Mouse (Mus musculus): ENCODE measurements around the gene Erg.

The Erg gene

DNA sequence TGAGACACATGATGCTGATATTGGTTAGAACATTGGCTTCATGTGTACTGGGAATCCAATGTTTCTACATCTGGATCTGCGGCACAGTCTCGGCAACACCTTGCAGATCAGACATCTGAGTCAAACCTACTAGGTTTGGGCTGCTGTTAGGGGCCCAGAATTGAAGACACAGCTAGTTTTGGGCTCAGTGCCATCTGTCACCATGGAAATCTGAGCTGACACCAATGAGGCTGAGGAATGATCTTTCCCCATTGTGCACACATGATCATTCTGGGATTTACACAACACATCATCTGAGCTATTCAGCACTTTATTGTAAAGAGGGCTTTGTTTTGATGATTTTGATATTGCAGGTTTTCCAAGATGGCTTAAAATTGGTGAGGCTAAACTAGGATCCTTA, 199.4 kb downstream of the Erg start:
- DNase-seq (ENCODE audit: low spot score) = no peak

- no peak for DNase-seq (ENCODE audit: low spot score)
Observed at GRCm38 (mm10) chr16:95385299-95385973, 201.0 kb downstream of the Erg start.

- no peak for DNase-seq (ENCODE audit: low spot score)
Observed at GRCm38 (mm10) chr16:95384590-95385148, 201.7 kb downstream of the Erg start.

DNA sequence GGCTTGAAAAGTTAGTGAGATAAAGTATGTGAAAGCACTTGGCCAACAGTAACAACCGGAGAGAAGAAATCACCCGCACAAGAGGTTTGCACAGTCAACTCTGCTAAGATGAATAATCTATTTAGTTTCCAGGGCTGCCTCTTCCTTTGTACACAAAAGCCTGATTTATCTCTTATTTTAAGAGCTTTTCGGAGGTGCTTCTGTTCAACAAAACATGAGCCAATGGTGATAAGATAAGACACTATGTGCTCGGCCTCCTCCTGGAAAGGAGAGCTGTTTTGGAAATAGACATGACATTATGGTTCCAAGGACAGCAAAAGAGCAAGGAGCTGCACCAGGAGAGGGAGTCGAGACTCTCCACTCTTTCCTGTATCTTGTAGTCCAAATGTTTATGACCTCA, 204.1 kb downstream of the Erg start:
- DNase-seq (ENCODE audit: low spot score) = no peak

GRCm38 (mm10) chr16:95376834-95377233, 209.6 kb downstream of the Erg start:
- DNase-seq (ENCODE audit: low spot score) = no peak

GRCm38 (mm10) chr16:95376364-95376763, 210.0 kb downstream of the Erg start:
- no peak for DNase-seq (ENCODE audit: low spot score)

- DNase-seq (ENCODE audit: low spot score) = no peak
Observed at GRCm38 (mm10) chr16:95374646-95375045, 211.7 kb downstream of the Erg start.

- DNase-seq (ENCODE audit: low spot score) = no peak
Observed at GRCm38 (mm10) chr16:95372960-95373359, 213.4 kb downstream of the Erg start.

DNA sequence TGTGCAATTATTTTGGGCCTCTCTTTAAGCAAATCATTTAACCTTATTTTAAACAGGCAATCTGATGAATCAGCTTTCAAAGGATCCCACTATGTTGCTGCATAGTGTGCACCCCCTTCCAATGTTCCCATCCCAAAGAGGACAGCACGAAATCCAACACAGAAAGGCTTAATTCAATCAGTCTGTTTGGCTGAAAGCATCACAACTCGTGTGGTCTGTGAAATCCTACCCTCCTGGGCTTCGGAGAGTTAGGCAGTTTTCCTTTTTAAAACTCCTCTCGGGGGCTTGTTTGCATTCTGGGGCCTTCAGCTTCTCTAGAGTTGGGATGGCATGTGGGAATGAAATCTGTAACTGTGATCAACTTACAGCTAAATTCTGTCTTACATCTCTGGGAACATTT, 214.7 kb downstream of the Erg start:
- no peak for DNase-seq (ENCODE audit: low spot score)

GRCm38 (mm10) chr16:95366989-95367765, 219.2 kb downstream of the Erg start:
- DNase-seq (ENCODE audit: low spot score) = no peak

DNA sequence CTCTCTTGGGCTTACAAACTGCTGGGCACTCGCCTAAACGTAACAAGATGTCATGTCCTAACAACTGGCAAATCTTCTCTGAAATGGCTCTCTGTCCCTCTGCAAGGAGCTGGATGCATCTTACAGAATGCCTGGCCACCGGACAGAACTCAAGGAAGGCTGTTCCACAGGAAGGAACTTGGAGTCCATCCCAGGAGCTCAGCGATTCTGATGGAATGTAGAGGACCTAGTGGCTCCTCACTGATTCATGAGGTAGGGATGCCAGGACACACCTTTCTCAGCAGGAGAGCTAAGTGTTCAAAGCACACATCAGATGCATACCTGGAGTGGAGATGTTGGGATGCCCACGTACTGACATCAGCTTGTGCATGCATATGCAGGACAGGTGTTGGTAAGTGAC, 221.2 kb downstream of the Erg start:
- no peak for DNase-seq (ENCODE audit: low spot score)

GRCm38 (mm10) chr16:95363632-95364465, 222.5 kb downstream of the Erg start:
- DNase-seq (ENCODE audit: low spot score) = no peak

DNA sequence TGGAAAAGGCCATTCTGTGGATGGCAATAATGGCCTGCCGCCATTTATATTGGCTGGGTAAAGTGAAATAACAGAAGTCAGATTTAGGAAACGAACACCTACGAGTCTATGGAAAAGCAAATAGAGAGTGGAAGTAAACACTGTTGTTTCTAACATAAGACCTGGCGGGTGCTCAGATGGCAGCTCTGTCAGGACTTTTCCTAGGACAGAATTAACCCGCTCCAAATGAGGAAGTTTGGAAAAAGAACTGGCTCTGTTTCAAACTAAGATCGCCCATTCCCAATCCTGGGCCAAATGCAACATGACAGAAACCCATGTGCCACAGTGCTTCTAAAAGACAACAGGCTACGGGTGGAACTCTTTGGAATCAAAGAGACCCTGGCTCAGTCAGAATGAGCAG, 224.4 kb downstream of the Erg start:
- no peak for DNase-seq (ENCODE audit: low spot score)

DNA sequence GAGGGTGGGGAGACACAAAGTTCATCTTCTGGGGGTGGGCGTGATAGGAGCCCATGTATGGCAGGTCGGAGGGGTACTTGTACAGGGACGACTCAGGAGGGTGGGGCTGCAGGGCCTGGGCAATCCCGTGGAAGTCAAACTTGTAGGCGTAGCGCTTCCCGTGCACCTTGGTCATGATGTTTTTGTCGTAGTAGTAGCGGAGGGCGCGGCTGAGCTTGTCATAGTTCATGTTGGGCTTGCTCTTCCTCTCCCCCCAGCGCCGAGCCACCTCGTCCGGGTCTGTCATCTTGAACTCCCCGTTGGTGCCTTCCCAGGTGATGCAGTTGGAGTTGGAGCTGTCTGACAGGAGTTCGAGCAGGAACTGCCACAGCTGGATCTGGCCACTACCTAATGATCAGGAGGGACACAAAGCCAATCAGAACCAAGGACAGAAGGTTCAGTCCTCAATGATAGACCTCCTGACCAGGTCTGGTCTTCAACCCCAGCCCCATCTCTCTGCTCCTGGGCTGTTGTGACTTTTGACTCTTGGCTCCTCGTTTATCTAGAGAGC, 225.4 kb downstream of the Erg start:
- DNase-seq (ENCODE audit: low spot score) = no peak

DNA sequence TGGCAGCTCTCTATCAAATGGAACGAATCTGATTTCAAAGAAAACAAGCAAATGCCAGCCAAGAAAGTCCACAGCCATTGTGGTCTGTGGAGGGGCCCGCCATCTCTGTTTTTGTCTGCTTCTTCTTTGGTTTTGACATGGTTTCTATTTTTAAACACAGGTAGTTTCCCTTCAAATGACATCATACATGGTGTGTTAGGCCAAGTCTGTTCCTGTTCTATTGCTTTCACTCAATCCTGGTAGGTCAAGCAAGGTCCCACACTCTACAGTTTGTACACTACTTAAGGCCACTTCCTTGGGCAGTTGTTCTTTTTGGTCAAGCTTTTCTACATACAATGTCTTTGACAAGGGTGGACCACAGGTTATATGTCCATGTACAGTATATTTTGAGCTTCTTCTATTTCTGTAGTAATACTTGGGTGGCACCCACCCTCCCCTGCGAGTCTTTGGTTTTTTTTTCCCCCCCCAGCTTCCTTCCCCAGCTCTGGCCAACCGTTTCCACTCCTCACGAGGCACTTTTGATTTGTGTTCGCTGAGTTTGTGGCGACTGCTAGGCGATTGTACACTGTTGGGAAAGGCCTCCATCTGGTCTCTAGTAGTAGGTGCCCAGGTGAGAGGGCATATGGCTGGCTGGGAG, 226.1 kb downstream of the Erg start:
- no peak for DNase-seq (ENCODE audit: low spot score)

GRCm38 (mm10) chr16:95356962-95357955, 229.1 kb downstream of the Erg start:
- no peak for DNase-seq (ENCODE audit: low spot score)

GRCm38 (mm10) chr16:95353838-95354237, 232.6 kb downstream of the Erg start:
- DNase-seq (ENCODE audit: low spot score) = no peak

DNA sequence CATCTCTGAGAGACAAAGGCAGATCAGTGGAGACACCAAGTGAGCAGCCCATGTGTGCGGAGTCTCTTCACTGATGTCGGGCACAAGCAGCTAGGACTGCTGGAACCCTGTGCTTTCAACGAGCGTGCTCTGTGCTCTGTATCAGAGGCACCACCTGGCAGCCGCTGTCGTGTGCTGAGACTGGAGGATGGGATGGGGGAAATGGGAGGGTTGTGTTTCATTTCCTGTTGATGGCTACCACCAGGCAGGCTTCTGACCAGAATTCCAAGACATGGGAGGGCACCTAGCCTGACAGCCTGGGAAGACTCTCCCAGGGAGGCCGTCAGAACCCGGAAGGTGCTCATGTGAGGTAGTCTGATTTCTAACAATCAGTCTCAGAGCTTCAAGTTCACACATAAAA, 234.1 kb downstream of the Erg start:
- no peak for DNase-seq (ENCODE audit: low spot score)

- peak; percentile 57 for DNase-seq (ENCODE audit: low spot score)
Observed at GRCm38 (mm10) chr16:95350499-95350898, 235.9 kb downstream of the Erg start.

DNA sequence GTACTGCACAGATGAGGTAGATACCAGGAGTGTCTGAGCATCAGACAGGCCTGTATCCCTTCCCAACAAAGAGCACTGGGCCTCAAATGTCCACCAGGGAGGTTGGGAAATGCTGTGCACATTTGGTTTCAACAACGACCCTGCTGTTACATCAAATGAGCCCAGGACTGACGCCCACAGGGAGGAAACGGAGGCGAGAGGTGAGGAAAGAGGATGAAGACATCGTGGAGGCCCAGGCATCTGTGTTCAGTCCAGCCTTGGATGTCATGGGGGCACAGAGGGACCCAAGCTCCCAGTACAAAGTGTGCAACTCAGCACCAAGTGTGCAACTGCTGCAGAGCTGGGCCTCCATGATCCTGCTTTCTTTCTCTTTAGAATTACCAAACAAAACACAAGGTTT, 236.6 kb downstream of the Erg start:
- DNase-seq (ENCODE audit: low spot score) = no peak

Data from adipocyte (in vitro differentiated cells).